Mouse (Mus musculus) heart, postnatal 10 days (tissue): Measurements from ENCODE around the gene Tnfsf15. TPM values are rescaled to one million over a fixed set of nuclear protein-coding genes. Genes with fewer than 3 reads are reported as not detected.

ENCODE experiments used
- DNase-seq, 2 experiments: peaks; one replicate each; pipeline ENCODE4 v3.0.0; 2021
- intact Hi-C: fragments of 180-260 bp; cut with DNase I; formaldehyde crosslinking; loops from one replicate; pipeline ENCODE4 v1.15.1; 2025
- total RNA-seq, 2 experiments: library from RNA; stranded (reverse); gene quantifications; 2 replicates each; pipeline ENCODE4 v1.2.3; 2021

Gene Tnfsf15
- not detected for total RNA-seq

DNA sequence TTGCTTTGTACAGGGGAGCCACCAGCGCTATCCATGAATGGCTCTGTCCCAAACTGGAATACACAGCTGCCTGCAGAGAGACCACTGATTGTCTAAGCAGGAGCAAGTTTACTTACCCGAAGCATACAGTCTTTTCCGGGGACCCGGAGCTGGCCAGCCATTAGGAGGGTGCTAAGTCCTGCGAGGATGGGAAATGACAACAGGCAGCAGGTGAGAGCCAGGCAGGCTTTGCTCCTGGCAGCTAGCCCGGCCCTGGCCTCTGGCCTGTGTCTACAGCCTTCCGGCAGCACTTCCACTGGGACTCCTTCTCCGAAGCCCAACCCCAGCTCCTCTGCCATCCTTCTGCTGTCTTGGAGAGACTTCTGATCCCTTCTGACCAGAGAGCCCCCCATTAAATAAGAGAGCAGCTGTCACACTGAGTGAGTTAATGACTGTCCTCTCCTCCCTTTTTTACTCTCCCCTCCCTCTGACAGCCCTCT, at the start of gene Tnfsf15:
TSS of gene Tnfsf15 (minus strand) at position 421 of the 479 bp plus-strand sequence.
- intact Hi-C loops: no loop called here
- DNase-seq: peak; percentile 71 to 83

DNA sequence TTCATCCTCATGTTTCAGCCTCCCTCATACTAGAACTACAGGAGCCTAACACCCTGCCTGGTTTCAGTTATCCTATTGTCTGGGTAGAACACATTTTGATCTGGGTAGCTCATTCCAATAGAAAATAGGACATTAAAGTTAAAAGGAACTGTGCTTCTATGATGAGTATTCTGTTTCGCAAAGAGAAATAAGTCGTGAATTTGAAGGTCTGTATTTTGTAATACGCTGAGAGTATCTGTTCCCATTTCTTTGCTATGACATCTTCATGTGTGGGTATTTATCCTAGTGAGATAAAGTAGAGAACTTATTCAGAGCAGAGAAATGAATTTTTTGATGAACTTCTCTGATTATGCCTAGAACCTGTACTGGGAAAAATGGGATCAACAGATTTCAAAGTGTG, 47.4 kb upstream of the Tnfsf15 start:
- intact Hi-C loops: no loop called here
- DNase-seq: no peak

DNA sequence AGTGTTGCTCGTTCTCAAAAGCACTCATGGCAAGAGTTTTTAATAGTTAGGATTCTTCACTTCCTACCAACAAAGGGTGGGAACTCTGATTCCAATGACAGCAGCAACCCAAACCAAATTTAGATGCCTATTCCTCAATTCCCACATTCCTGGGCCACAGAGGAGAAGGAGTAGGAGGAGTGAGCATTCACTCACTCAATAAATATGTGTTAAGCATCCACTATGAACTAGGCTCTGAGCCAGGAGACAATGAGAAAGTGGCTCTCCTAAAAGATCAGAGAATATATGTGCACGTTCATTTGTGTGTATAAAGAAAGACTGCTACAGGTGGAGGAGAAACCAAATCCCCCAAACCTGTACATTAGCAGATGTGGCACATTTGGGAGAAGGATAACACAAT, 40.6 kb upstream of the Tnfsf15 start:
- intact Hi-C loops: no loop called here
- peak in 1 of 2 experiments; percentile 2 for DNase-seq

DNA sequence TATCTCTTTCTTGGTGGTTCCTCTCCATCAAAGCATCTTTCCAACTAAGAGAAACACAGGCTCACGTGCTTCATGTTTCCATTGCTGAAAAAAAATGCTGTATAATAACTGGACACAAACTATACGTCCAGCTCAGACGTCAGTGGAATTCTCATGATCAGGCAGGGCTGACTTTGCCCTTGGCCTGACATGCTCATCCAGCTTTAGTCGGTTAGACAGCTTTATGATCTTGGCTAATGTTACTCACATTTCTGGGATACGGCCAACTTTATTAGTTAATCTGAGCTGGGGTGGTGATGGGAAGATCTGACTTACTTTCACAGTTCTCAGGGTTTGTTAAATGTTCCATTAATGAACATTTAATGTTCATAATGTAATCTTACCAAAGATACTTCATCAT, 38.9 kb upstream of the Tnfsf15 start:
- intact Hi-C loops: loop anchor here (1.0 kb wide), 1 partner anchor 98 kb away; no protein-coding TSS in a partner anchor
- no peak for DNase-seq

DNA sequence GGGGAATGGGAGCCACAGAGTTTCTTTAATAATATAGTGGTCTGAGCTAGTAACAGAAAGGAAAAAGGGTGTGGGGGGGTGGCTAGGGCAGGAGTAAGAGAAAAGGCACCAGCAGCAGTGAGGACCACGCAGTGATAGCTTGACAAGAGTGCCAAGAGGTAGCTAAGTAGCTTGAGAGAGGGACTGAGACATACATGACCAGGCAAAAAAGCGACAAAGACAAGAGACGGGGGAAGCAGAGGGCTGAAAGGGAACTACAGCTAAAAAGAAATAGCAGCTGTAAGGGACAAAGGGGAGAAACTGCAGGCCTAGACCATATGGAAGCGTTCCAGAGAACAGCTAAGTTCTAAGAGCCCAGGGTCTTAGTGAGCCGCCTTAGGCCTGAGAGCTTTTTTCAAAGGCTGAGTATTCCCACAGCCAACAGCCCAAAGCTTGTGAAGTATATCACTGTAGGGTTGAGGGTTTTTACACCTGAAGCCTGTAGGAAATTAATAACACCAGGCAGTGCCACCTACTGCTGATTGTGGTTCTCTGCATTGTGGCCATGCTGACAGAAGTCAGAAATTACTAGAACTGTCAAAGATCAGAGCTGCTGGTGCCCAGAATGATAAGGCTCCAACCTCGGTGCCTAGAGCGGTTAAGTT, 38.2 kb upstream of the Tnfsf15 start:
- intact Hi-C loops: loop anchor here (1.0 kb wide), 1 partner anchor 97 kb away; no protein-coding TSS in a partner anchor

DNA sequence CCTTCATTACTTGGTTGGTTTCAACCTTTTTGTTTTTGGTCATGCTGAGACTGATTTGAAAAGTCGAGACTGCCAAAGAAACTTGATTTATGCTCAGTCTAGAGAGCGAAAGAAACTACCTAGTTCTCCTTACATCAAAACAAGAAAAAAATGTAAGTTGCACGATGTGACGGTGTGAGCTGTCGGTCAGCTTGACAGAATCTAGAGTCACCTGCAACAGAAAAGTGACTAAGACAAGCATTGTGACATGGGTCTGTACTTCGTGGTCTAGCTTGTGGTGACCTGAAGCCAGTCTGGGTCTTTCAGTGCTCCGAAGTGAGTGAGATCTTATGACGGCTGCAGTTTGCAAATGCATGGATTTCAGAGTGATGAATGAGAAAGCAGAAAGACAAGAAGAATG, 32.3 kb upstream of the Tnfsf15 start:
- intact Hi-C loops: no loop called here
- no peak for DNase-seq

More for the DNA sequence above, 38.2 kb upstream of the Tnfsf15 start:
- DNase-seq: peak; percentile 3 to 6

DNA sequence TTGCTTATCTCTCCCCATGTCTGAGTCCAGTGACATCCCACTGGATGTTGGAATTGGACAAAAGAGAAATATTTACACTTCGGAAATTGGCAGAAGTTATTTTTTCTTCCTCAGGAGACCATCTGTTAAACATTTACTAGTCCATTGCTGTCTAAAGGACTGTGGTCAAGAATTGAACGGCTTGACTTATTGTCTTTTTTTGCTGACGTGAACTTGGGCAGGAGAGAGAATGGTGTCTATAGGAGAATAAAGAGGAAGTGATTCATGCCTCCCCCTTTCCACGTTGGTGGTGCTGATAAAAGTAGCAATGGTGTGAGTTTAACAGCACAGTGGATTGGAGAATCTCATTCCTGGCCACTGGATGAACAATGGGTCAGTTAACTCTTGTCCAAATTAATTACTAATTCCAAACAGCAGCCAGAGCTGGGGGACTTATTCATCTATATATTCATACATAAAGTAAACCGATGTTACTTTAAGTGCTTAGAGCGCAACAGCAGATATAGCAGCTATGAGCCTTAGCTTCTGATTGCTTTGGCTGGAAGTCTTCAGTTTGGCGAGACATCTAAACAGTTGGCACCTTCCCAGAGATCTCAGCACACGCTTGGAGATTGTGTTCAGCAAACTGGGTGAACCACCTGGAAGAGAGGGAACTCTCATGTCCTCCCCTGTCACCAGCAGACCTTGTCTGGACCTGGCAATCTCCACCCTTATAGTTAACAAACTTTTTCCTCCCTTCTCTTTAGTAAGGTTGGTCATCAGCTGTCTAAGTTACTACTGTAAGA, 28.6 kb upstream of the Tnfsf15 start:
- DNase-seq: no peak
- intact Hi-C loops: no loop called here

DNA sequence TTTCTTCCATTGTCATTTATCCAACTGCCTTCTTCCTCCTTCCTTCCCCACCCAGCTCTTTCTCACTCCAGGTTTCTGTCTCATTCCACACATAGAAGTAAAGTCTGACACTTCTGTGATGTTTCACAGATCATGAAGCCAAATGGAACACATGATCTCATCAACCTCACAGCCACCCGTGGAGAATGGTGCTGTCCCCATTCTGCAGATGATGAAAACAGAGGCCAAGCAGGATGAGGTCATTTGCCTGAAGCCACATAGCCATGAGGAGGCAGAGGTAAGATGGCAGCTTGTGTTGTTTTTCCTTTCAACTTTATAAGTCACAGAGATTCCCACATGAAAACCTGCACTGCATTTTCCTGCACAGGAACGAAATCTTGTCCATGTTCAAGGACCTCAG, 27.6 kb upstream of the Tnfsf15 start:
- intact Hi-C loops: no loop called here
- DNase-seq: no peak

DNA sequence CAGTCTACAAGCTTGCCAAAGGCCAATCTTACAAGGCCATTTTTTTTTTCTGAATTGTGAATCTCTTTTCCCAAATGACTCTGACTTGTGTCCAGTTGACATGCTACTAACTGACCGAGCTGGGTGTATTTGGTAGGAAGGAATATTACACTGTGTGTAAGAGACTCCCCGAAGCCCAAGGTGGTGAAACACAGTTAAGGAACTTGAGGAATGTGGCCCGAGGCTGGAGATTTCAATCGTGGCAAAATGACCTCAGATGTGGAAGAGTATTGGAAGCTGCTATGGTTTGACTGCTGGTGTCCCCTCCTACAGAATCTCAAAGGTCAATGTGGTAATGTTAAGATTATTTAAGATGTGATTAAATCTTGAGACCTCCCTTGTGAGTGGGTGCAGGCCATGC, 26.4 kb upstream of the Tnfsf15 start:
- intact Hi-C loops: no loop called here

DNA sequence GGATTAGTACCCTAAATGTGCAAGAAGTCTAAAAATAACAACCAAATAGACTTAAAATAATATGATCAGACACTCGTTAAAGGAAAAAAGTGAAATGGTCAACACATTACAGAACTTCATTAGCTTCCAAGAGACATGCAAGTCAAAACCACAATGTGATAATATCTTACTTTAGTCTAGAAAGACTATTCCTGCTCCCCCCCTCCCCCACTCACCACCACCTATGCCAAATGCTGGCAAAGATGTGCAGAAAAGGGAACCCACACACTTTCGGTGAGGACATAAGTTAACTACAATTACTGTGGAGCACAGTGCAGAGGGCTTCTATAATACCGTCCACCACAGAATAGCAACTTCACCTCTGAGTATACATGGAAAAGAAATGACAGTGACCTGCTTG, 24.2 kb upstream of the Tnfsf15 start:
- no peak for DNase-seq
- intact Hi-C loops: no loop called here

More for the DNA sequence above, 26.4 kb upstream of the Tnfsf15 start:
- DNase-seq: no peak

DNA sequence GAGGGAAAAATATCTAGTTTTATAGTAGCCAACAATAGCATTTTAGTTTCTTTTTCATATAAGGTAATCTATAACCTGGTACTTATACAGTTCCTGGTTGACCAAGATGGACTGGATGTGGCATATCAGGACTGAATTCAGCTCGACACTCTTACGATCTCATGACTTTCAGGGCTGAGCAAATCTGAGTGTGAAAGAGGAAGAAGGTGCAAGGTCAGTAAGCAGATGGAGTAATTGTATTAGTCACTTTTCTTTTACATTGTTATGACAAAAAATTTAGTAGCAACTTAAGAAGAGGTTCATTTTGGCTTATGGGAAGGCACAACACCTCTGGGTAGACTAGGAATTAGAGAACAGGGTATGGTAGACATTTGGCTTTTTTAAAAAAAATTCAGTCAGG, 20.1 kb upstream of the Tnfsf15 start:
- intact Hi-C loops: no loop called here
- DNase-seq: no peak

DNA sequence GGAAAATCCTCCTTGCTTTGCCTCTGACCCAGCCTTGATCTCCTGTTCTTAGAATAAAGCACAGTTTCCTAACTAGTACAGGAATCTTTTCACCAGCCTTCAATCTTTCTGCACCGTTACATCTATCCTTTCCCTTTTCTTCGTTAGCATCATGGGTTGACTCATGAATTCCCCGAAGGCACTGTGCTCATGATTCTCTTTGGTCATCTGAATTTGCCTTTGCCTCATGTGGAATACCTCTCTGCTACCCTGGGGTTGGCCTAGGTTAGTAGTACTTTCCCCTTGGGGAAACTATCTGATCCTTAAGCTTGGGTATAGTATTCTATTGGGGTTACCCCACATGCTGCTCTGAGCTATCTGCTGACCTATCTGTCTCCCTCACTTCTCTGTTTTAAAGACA, 15.0 kb upstream of the Tnfsf15 start:
- DNase-seq: no peak
- intact Hi-C loops: no loop called here

DNA sequence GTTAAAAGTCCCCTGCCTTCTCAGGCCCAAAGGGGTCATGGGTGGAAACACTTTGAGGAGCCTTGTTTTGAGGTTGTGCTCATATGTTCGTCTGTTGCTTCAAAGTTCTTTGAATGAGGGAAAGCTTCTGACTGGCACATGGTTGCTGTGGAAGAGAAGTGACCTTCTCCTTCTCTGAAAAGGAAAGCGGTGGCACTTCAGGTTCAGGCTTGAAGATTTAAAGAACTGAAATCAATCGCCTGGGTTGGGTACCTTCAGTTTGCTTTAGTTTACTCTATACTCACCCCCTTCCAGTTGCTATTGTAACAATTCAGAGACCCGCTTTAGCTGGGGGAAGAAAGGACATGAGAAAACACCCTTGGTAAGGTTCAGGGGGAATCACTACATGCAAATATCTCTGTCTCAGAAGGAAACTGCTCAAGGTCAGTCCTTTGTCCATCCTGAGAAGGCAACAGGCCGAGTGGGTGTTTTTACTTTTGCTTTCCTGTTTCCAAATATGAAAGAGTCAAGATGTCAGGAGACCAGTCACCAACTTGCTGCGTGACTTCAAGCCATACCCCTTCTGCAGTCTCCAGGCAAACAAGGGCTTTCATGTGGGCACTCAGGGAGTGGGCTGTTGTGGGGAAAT, 12.7 kb upstream of the Tnfsf15 start:
- no peak for DNase-seq
- intact Hi-C loops: no loop called here

DNA sequence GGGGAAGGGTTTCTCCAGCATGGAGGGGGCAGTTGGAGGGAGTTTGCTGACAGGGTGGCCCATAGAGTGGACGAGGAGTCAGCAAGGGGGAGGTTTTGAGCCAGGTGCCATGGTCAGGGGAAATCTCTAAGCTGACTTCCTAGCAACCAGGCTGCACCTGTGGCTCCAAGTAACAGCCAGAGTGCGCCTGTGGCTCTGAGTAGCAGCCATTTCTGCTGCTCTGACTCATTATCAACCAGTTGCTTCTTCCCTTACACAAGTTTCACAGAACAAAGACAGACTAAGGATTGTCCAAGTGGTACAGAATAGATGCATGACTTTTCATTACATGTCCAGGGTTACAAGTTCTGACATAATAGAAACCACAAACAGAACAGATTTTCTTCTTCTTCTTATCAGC, 11.2 kb upstream of the Tnfsf15 start:
- DNase-seq: no peak
- intact Hi-C loops: no loop called here

DNA sequence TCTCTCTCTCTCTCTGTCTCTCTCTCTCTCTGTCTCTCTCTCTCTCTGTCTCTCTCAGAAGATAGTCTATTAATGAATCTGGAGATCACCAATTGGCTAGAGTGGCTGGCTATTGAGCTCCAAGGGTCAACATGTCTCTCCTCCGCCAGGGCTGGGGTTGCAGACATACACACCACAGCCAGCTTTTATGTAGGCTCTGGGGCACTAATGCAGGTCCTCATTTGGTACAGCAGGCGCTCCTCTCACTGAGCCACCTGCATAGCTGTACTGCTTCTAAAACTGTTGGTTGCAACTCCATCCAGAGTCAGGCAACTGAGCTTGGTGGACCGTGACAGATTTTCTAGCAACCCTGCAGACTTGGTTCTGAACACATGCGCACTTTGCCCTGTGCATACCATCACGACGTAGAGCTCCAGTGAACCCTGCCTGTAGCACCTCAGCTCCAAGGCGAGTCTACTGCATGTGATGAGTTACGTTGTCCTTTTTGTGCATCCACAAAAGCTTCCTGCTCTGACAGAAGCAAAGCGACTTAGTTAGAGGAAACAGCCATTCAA, 9.6 kb upstream of the Tnfsf15 start:
- intact Hi-C loops: loop anchor here (5.0 kb wide), 1 partner anchor 193 kb away; no protein-coding TSS in a partner anchor
- DNase-seq: no peak

DNA sequence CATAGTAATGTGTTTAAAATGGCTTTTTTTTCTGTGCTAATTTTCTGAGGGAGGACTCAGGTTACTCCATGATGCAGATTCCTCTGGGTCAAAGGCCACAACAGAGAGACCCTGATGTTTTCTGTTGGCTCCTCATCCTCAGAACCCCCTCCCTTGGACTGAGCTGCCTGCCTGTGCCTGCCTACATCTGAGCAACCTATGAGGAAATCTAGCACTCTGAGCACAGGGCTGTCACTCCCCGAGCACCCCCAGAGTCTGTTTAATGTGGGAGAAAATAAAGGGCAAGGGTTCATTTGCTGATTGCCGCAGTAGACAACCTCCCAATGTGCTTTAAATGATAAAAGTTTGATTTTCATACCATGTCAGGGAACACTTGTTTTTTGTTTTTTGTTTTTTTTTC, 8.9 kb upstream of the Tnfsf15 start:
- intact Hi-C loops: loop anchor here (5.0 kb wide), 1 partner anchor 193 kb away; no protein-coding TSS in a partner anchor
- DNase-seq: no peak

DNA sequence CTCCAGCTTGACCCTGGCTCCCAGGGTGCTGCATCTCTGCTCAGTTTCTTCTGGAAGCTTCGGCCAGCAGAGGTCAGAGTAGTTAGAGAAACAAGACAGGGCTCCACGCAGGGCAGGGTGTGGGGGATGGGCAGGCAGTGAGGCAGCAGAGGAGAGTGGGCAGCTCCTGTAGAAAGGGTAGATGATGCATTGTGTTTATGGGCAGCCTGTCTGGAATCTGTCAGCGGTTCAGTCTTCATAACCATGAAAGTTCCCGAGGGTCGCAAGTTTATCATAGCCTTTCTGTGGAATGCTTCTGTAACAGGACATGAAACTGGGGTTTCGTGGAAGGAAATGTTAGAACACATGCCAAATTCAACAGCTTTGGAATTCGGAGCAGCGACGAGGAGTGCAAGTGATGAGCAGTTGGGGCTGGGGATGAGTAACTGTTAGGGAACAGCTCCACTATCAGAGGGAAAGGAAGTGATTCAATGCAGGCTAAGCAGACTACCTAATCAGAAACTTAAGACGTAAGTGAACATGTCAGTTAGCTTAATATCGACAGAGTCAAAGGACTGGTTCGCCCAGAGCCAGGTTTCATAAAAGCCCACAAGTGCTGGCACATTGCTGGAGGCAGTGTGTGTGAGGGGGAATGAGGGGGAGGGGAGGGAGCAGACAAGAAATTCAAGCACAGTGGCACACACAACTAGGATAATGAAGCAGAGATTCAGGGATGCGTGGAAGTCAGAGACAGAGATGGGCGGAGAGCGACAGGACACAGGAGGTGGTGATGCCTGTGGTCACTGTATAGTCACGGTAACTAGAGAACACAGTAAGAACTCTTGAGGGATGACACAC, 8.0 kb upstream of the Tnfsf15 start:
- DNase-seq: peak; percentile 55 to 60
- intact Hi-C loops: loop anchor here (5.0 kb wide), 1 partner anchor 194 kb away; no protein-coding TSS in a partner anchor

DNA sequence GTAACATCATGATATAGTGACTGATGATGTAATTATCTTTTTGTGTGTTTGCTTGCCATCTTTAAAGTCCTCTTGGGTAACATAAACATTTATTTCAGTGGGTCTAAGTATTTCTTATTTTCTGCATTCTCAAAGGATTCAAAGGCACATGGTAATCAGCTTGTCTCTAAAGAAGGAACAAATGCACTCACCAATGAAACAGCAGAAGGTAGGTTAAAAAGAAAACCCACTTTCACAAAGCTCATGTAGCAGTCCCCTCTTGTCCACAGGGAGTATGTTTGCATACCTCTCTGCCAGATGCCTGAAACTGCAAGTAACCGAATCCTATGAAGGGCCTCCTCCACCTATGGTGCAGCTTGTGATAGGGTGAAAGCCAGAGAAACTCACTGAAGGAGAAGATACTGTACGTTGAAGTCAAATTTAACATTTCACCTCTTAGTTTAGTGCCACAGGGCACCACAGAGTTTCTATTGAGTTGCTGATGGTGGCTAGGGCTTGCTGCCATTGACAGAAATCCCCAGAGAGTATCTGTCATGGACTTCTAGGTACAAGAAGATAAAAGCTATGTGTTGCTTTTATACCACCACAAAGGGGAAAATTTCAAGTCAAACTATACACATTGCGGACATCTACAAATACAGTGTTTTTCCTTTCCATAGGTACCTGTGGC, 3.3 kb upstream of the Tnfsf15 start:
- DNase-seq: no peak
- intact Hi-C loops: no loop called here

DNA sequence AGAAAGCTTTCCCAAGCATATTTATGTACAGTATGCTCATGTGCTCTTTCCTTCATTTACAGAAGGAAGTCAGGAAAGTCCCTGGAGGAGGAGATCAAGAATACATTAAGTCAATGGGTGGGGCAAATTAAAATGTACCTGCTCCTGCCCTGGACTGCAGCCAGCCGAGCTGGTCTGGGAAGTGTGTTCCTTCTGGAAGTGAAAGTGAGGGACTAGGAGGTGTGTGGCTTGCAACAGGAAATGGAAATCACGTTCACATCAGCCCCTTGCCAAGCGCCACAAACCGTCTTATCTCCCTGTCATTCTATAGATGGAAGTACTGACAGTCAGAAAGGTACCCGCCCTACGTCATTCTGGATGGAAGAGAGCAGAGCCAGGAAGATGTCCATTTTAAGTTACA, 358 bp upstream of the Tnfsf15 start:
- intact Hi-C loops: no loop called here

DNA sequence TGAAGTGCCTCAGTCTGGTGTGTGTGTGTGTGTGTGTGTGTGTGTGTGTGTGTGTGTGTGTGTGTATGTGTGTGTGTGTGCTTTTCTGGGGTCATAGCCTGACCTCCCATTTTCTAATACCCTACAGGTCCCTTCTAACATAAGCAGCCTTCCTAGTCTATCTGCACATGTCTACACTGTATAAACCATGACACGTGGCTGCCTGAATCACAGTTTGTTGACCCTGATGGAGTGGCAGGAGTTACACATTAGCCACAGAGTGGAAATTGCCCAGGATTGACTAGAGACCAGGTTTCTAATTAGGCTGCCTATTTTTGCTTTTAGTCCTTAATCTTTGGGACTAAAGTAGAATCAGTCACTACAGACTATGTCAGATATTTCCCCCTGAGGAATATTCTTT, 1.3 kb downstream of the Tnfsf15 start:
- intact Hi-C loops: no loop called here
- no peak for DNase-seq

More for the DNA sequence above, 358 bp upstream of the Tnfsf15 start:
- DNase-seq: peak; percentile 8 to 23
